In genomic region chr1:80703279-80703678, GRCm38 (mm10) we compare ENCODE assay signal across 19 mouse cellular contexts. TPM values are rescaled to one million over a fixed set of nuclear protein-coding genes. Genes with fewer than 3 reads are reported as not detected.
DNase-seq lines count a peak whose midpoint lies in the region; ATAC-seq lines count a peak whose summit lies in the region.
"Had no signal": no experiment of that assay in that cellular context is flagged by ENCODE, and none has a peak within 500 bp of the region (broad histone marks: within the 10 kb centered on the region; RNA-seq: fewer than 3 reads in every experiment).

No protein-coding gene starts in this region.

- DNase-seq in CD4-positive helper T cell, adult 2 months (ENCODE audit: low read depth, low spot score): peak; percentile 46
- peak; percentile 43 for DNase-seq in T-cell, adult 2 months (ENCODE audit: low spot score)
- DNase-seq in lung, adult 18-20 months: no peak
- no peak for DNase-seq in urinary bladder, postnatal 14 days (ENCODE audit: low spot score)
- DNase-seq: adrenal gland, postnatal 14 days; cerebellum, adult 18-20 months; cerebellum, postnatal 10 days; gastrocnemius, postnatal 10 days; heart, adult 18-20 months; heart, postnatal 10 days; heart, postnatal 4 days had no signal

- H3K36me3 ChIP-seq in hindbrain, embryonic 13.5 days: no peaks in the 10 kb centered on the region
- H3K36me3 ChIP-seq: embryonic facial prominence, embryonic 12.5 days; forebrain, embryonic 15.5 days; G1E; heart, embryonic 10.5 days had no signal

- WGBS in hindbrain, embryonic 13.5 days: 100% methylated on average over 1 of the region's 1 CpGs

- H3K4me1 ChIP-seq in hindbrain, embryonic 13.5 days (replicated peaks): no peaks in the 10 kb centered on the region
- H3K4me1 ChIP-seq: embryonic facial prominence, embryonic 12.5 days; forebrain, embryonic 15.5 days; heart, embryonic 10.5 days had no signal

- H3K27ac ChIP-seq in hindbrain, embryonic 13.5 days: no peak overlapping the region
- H3K27ac ChIP-seq: embryonic facial prominence, embryonic 12.5 days; forebrain, embryonic 15.5 days; heart, embryonic 10.5 days; hindbrain, embryonic 14.5 days had no signal

- H3K27me3 ChIP-seq in hindbrain, embryonic 13.5 days: no peaks in the 10 kb centered on the region
- H3K27me3 ChIP-seq: embryonic facial prominence, embryonic 12.5 days; forebrain, embryonic 15.5 days had no signal

- H3K4me2 ChIP-seq in hindbrain, embryonic 13.5 days: no peak overlapping the region
- H3K4me2 ChIP-seq: embryonic facial prominence, embryonic 12.5 days; forebrain, embryonic 15.5 days; hindbrain, embryonic 14.5 days had no signal

- no peak overlapping the region for H3K9ac ChIP-seq in hindbrain, embryonic 13.5 days
- H3K9ac ChIP-seq: embryonic facial prominence, embryonic 12.5 days; forebrain, embryonic 15.5 days; hindbrain, embryonic 14.5 days had no signal

- no peaks in the 10 kb centered on the region for H3K9me3 ChIP-seq in hindbrain, embryonic 13.5 days
- H3K9me3 ChIP-seq: embryonic facial prominence, embryonic 12.5 days; forebrain, embryonic 15.5 days; heart, embryonic 10.5 days had no signal

- no peak overlapping the region for H3K4me3 ChIP-seq in hindbrain, embryonic 13.5 days
- H3K4me3 ChIP-seq: embryonic facial prominence, embryonic 12.5 days; forebrain, embryonic 15.5 days; heart, embryonic 10.5 days had no signal

- ATAC-seq in inflammation-experienced regulatory T-cells, adult 6 months: peak; percentile 76
- peak; percentile 41; the same call in 1 of the 2 replicates for ATAC-seq in neutrophil, adult 5-6 weeks (ENCODE audit: extremely low read depth, insufficient number of reproducible peaks, low FRiP score, poor library complexity, severe bottlenecking)
- no peak for ATAC-seq in hindbrain, embryonic 13.5 days (ENCODE audit: low FRiP score)
- ATAC-seq: forebrain, embryonic 15.5 days had no signal

RNA-seq across cellular contexts. Expression of gene Dock10, which starts 55.0 kb away (rescaled TPM):
- 100 to 1,000 TPM; 102 to 143 (median 138) TPM for polyA plus RNA-seq in inflammation-experienced regulatory T-cells, adult 6 months (2017; shearing (Covaris generic))
- total RNA-seq in neutrophil, adult 5-6 weeks (2017): 186 and 187 TPM in 2 replicates
- 2.6 and 3.0 TPM in 2 replicates for polyA plus RNA-seq in hindbrain, embryonic 13.5 days (2015; fragmentation: Nextera tagmentation; extraction: Ambion mirVana)
- polyA plus RNA-seq: G1E had no signal

Comparison
In these comparisons a context has a peak if more than half of its experiments do, and no peak if none do; other contexts are left out.
1. DNase-seq: peak in CD4-positive helper T cell, adult 2 months (single experiment) and T-cell, adult 2 months (single experiment); none in lung, adult 18-20 months (0 of 2) and urinary bladder, postnatal 14 days (single experiment).
2. RNA of gene Dock10, which starts 55.0 kb away (polyA plus RNA-seq): 102 to 143 TPM in inflammation-experienced regulatory T-cells, adult 6 months; 2.6 to 3.0 TPM in hindbrain, embryonic 13.5 days; every median in the first group is over 10 times any median in the second.